Mouse (Mus musculus): ENCODE measurements at regions not wholly inside any gene's neighbourhood (a gene's known extent, or its start where the extent isn't known, plus 50 kb on each side); places are given as distances from the start of the nearest gene placed in this dataset.
A peak's percentile ranks its signal among the peaks of the same experiment; 100 is the strongest.

- intact Hi-C loops (cut with DNase I): no loop called here
- DNase-seq: no peak
- Histone ChIP-seq H3K4me3 (no peak overlapping the region), H3K27ac (no peak overlapping the region)
- no peak for TF ChIP-seq CTCF (IDR thresholded peaks at IDR 0.05)
Observed at GRCm38 (mm10) chr12:10445738-10446137, 55.2 kb downstream of the Rdh14 start.

- Histone ChIP-seq H3K4me3 (no peak overlapping the region), H3K27ac (no peak overlapping the region)
- DNase-seq: no peak
- no peak for TF ChIP-seq CTCF (IDR thresholded peaks at IDR 0.05)
- intact Hi-C loops (cut with DNase I): no loop called here
Observed at GRCm38 (mm10) chr12:10457960-10458655, 67.5 kb downstream of the Rdh14 start.

GRCm38 (mm10) chr12:10461796-10462195 is 71.2 kb downstream of the Rdh14 start:
- no peak overlapping the region for H3K27ac ChIP-seq

GRCm38 (mm10) chr12:10462956-10463355 is 72.4 kb downstream of the Rdh14 start:
- intact Hi-C loops (cut with DNase I): no loop called here
- Histone ChIP-seq H3K27ac (no peak overlapping the region), H3K4me3 (no peak overlapping the region)
- no peak for TF ChIP-seq CTCF (IDR thresholded peaks at IDR 0.05)
- DNase-seq: peak; percentile 71

More at GRCm38 (mm10) chr12:10461796-10462195, 71.2 kb downstream of the Rdh14 start:
- no peak overlapping the region for H3K4me3 ChIP-seq
- DNase-seq: no peak
- no peak for TF ChIP-seq CTCF (IDR thresholded peaks at IDR 0.05)
- intact Hi-C loops (cut with DNase I): no loop called here

GRCm38 (mm10) chr12:10473986-10474385 is 83.4 kb downstream of the Rdh14 start:
- Histone ChIP-seq H3K27ac (no peak overlapping the region), H3K4me3 (no peak overlapping the region)
- TF ChIP-seq CTCF (IDR thresholded peaks at IDR 0.05): no peak
- peak; percentile 54 for DNase-seq
- intact Hi-C loops (cut with DNase I): no loop called here

- intact Hi-C loops (cut with DNase I): no loop called here
- Histone ChIP-seq H3K27ac (no peak overlapping the region), H3K4me3 (no peak overlapping the region)
- DNase-seq: no peak
- TF ChIP-seq CTCF (IDR thresholded peaks at IDR 0.05): no peak
Observed at GRCm38 (mm10) chr12:10480781-10481180, 90.2 kb downstream of the Rdh14 start.

- DNase-seq: no peak
- Histone ChIP-seq H3K4me3 (no peak overlapping the region), H3K27ac (no peak overlapping the region)
- no peak for TF ChIP-seq CTCF (IDR thresholded peaks at IDR 0.05)
- intact Hi-C loops (cut with DNase I): no loop called here
Observed at GRCm38 (mm10) chr12:10482294-10483010, 91.9 kb downstream of the Rdh14 start.

GRCm38 (mm10) chr12:10506721-10507120 is 116.1 kb downstream of the Rdh14 start:
- Histone ChIP-seq H3K27ac (no peak overlapping the region), H3K4me3 (no peak overlapping the region)
- TF ChIP-seq CTCF (IDR thresholded peaks at IDR 0.05): no peak
- intact Hi-C loops (cut with DNase I): no loop called here
- DNase-seq: no peak

- no peak overlapping the region for H3K4me3 ChIP-seq
- TF ChIP-seq CTCF (IDR thresholded peaks at IDR 0.05): no peak
- intact Hi-C loops (cut with DNase I): no loop called here
- no peak for DNase-seq
- H3K27ac ChIP-seq: peak overlapping the region; percentile 68
Observed at GRCm38 (mm10) chr12:10513526-10513925, 123.0 kb downstream of the Rdh14 start.

GRCm38 (mm10) chr12:10514278-10514677 is 123.7 kb downstream of the Rdh14 start:
- DNase-seq: peak; percentile 50
- intact Hi-C loops (cut with DNase I): no loop called here
- Histone ChIP-seq H3K4me3 (peak overlapping the region; percentile 13; the same call in 1 of the 2 replicates), H3K27ac (peak overlapping the region; percentile 68)
- TF ChIP-seq CTCF (IDR thresholded peaks at IDR 0.05): no peak

GRCm38 (mm10) chr12:10524509-10525286 is 134.1 kb downstream of the Rdh14 start:
- no peak for DNase-seq

GRCm38 (mm10) chr12:10525934-10526333 is 135.4 kb downstream of the Rdh14 start:
- no peak overlapping the region for H3K4me3 ChIP-seq

More at GRCm38 (mm10) chr12:10524509-10525286, 134.1 kb downstream of the Rdh14 start:
- TF ChIP-seq CTCF (IDR thresholded peaks at IDR 0.05): no peak
- Histone ChIP-seq H3K27ac (no peak overlapping the region; the same call in 1 of the 2 replicates), H3K4me3 (no peak overlapping the region)
- intact Hi-C loops (cut with DNase I): no loop called here

GRCm38 (mm10) chr12:10529077-10529476 is 138.5 kb downstream of the Rdh14 start:
- no peak overlapping the region for H3K4me3 ChIP-seq
- no peak for TF ChIP-seq CTCF (IDR thresholded peaks at IDR 0.05)
- no peak for DNase-seq
- H3K27ac ChIP-seq: no peak overlapping the region
- intact Hi-C loops (cut with DNase I): no loop called here

More at GRCm38 (mm10) chr12:10525934-10526333, 135.4 kb downstream of the Rdh14 start:
- intact Hi-C loops (cut with DNase I): no loop called here
- no peak for DNase-seq
- H3K27ac ChIP-seq: no peak overlapping the region
- TF ChIP-seq CTCF (IDR thresholded peaks at IDR 0.05): no peak

Measured in gastrocnemius, adult 2 months (tissue).